Mouse (Mus musculus) monocyte, adult 5-6 weeks (primary cell): ENCODE measurements around the gene Lmx1a. TPM values are rescaled to one million over a fixed set of nuclear protein-coding genes. Genes with fewer than 3 reads are reported as not detected.

Experiments used
- ATAC-seq: fragments of 153-309, 156-312 bp; replicated peaks from 2 replicates; pipeline ENCODE4 v1.8.0; 2017; ENCODE audit warnings: mild to moderate bottlenecking; ENCODE audit not compliant: low TSS enrichment, insufficient number of reproducible peaks, severe bottlenecking, poor library complexity, low FRiP score
- total RNA-seq: library from RNA; stranded (forward); fragments of 200-1000, 200-491, 200-594 nt; gene quantifications from 3 replicates; pipeline ENCODE4 v1.2.3, GENCODE M21; 2017

Gene Lmx1a
- total RNA-seq, 1 experiment from 2014 or later, result not detected

DNA sequence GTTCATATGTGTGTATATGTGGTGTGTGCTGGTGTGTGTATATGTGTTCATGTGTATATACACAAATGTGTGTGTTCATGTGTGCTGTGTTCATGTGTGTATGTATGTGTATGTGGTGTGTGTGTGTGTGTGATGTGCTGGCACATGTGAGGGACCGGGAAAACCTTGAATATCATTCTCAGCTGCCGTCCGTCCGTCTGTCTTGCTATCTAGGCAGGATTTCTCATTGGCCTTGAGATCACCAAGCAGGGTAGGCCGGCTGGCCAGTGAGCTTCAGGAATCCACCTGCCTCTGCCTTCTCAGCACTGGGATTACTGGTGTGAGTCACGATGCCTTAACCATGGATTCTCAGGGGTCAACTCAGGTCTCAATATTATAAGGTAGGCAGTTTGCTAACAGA lies 131.0 kb downstream of the Lmx1a start:
- ATAC-seq, result no peak

DNA sequence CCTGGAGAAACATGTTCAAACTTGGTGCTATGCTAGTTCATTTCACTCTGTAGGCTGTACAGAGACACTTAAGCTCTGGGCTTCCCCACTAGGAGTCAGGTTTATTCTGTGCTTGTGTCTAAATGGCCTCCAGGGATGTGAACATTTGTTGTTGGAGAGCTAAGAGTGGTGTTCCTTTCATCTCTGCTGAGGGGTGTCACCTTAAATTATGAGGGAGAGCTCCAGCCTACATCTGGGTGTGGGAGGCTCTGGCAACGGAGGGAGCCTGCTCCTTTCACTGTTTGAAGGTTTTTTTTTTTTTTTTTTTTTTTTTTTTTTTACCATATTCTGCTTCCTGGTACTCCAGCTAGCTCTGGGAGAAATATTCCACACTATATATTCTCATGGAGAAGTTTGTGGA lies 132.1 kb downstream of the Lmx1a start:
- ATAC-seq, result no peak

DNA sequence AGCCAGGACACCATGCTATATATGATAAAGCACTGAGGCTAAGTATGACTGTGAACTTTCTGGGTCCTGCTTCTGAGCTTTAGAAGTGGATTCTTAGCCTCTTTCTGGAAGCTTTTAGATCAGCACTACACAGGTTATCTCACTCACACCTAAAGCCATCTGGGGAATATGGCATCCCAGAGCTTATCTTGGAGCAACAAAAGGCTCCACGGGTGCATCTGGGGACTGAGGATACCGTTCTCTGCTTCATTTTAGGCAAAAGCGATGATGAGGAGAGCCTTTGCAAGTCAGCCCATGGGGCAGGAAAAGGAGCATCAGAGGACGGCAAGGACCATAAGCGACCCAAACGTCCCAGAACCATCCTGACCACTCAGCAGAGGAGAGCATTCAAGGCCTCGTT lies 141.3 kb downstream of the Lmx1a start:
- no peak for ATAC-seq

DNA sequence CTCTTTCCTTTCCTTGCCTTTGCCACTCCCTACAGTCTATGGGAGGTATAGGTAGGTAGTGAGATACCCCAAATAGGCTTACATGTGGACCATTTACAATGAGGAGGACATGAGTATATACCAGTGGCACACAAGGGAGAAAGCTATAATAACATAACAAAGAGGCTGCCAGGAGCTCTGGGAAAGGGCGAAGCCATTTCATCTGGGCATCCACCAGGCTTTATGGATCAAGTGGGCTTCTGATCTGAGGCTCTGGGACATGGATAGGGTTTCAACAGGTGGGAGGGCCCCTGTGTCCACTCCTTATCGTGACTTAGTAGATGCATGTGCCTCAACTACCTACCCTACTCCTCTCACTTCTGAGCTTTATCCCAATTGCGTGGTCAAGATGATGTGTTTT lies 142.6 kb downstream of the Lmx1a start:
- no peak for ATAC-seq

DNA sequence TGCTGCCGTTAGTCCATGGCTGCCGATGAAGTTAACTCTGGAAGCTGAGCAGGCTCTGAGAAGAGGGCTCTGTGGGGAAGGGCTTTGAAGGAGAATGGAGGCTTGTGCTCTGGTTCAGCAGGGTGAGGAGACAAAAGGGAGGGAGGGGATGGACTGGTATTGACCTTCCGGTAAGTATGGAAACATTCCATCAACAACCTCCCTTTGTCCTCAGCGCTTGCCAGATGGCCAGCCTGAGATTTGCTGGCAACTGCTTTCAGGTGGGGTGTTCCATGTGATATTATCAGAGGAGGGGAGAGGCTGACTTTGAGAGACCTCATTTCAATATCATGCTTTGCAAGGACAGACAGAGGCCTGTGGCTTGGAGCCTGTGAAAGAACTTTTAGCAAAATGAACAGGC lies 165.8 kb downstream of the Lmx1a start:
- no peak for ATAC-seq

DNA sequence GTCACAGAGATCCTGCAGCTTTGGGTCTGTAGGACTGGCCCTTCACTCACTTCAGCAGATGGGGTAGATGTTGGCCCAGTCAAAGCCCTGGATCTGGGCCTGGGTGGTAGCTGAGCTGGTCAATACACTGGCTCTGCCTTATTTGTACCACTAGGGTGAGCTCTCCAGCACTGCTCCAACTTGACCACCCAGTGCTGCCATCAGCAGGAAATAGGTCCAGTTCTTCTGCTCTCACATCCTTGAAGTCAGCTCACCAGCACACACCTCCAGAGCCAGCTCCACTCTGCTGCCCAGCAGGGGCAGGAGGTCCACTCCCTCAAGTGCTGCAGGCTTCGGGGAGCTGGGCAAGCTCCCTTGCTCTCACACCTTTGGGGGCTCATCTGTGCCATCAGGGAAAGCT lies 183.0 kb downstream of the Lmx1a start:
- ATAC-seq, result no peak

DNA sequence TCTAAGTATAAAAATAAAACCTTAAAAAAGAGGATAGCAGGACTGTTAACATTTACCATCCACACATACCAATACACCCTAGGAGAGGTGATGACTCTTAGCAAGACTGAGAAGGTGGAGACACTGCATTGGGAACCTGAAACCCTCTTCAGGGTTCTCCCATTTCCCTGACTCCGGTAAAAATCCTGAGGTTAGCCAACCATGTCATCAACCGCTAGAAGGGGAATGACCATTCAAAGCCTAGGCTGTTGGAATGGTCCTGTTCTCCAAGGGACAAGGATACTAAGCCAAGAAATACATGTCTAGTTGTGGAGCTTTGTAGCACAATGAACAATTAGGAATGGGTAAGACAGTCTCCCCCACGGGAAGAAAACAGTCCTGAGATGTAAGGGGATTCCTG lies 185.1 kb downstream of the Lmx1a start:
- no peak for ATAC-seq

DNA sequence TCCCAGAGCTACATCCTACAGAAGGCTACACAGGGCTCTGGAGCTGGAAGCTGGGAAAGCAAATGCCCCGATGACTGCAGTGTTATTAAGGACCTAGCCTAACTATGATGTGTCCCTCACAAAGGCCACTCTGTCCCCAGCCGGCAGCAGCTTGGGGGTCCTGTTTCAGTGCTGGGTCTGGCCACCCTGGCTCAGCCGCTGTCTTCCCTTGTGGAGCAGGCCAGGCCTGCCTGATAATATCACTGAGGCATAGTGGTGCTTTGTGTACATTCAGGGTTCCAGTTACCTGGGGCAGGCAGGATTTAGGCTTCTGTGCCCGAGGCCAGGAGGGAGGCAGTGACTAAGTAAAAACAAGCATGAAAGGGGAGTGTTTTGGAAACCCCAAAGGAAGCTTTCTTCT lies 188.9 kb downstream of the Lmx1a start:
- no peak for ATAC-seq

DNA sequence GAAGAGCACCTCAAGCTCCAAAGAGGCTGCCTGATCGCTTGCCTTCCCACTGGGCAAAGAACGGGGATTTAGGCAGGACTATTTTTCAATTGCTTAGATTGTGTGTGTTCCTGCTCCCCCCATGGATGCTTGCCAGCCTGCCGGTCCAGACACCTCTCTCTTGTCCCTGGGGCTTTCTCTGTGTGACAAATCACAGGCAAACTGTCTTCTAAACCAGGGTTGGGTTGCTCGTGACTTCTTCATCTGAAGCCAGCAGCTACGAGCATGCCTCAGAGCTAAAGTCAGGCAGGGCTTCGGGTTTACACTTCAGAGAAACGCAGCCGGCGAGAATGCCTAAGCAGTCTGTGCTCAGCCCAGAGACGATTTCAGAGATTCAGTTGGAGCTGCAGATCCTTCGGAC lies 189.3 kb downstream of the Lmx1a start:
- no peak for ATAC-seq

DNA sequence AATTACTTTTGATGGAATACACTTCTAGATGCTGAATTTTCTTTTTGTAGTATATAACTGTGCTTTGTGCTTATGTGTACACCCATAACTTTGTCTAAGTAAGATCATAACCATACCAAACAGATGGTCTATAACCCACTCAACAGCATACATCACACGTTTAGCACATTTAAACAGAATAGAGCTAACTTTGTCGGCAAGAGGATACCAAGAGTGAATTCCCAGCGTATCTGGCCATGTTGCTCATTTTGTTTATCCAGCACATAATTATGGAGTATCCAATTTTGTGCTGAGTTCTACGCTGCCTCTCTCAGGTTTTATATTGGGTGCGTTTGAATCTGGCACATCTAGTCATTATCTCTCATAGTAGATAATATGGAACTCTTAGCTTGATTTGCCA lies 196.7 kb downstream of the Lmx1a start:
- ATAC-seq, result no peak

DNA sequence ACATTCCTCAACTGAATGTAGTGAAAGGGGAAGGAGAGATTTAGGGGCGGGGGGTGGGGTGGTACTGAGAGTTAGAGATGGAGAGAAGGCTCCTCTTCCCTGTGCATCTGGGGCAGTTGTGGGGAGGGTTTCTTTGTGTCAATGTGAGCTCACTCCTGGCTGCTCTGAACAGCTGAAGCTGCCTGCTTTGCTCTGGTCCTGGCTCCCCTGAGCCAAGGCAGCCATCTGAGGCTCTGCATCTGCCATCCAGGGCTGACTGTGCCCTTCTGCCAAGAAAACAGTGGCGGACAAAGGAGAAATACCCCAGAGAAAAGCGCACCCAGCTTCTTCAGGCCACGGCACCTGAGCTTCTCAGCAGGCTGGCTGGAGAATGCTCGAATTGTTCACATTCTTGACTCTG lies 199.1 kb downstream of the Lmx1a start:
- no peak for ATAC-seq

DNA sequence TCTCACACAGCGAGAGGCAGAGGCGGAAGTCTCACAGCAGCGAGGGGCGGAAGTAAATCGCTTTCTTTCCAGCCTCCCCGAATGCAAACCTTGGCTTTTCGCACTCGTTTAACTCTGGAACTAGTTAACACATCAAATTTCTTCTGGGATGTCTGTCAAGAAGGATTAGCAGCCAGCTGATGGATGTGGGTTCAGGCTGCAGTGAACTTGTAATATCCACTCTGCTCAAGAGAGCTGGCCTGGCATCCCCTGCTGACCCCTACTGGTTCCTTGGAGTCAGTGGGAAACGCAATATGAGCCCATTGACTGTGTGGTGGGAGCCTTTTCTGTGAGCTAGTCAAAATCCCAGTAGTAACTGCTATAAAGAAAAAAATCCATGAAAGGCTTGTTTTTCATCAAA lies 199.8 kb downstream of the Lmx1a start:
- no peak for ATAC-seq

DNA sequence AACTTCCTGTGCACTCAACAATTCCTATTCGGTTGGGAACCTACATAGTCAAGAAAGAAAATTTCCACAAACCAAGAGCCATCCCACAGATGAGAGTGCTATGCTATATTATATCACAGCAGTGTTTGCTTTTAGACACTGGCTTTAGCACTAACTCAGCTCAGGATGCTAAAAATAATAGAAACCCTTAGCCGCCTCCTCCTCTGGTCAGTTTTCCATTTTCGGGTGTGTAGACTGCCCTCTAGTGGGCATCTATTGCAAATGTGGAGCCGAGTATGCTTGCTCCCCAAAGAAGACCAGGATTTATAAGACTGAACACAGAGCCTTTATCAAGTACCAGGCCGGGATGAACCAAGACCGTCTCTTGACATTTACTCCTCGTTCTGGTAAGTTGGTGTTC lies 207.2 kb downstream of the Lmx1a start:
- ATAC-seq, result no peak

Other genes with a start within 250 kb of the Lmx1a start
- gene Lrrc52, start 222.5 kb upstream of the Lmx1a start, total RNA-seq, result not detected in 3 replicates
- not detected in 3 replicates for gene Rxrg, start 90.9 kb upstream of the Lmx1a start, total RNA-seq